Mouse (Mus musculus) midbrain, embryonic 15.5 days (tissue): ENCODE measurements around the gene Ctdspl2. TPM values are rescaled to one million over a fixed set of nuclear protein-coding genes. Genes with fewer than 3 reads are reported as not detected.
"Not testable (repeated sequence)": the region's sequence is repeated elsewhere in the genome, so short reads cannot be mapped to it uniquely, and the experiment has no call there.

Experiments used
- ATAC-seq: fragments of 200-750 bp; cut with Nextera tagmentation; replicated peaks from 2 replicates; pipeline ENCODE4 v1.8.0; 2017; ENCODE audit warnings: moderate TSS enrichment
- H3K27ac ChIP-seq: fragments of 300-500 bp; sonication (generic); 2 replicates; pipeline ENCODE4 v1.5.1; 2015; ENCODE audit warnings: mild to moderate bottlenecking, inconsistent platforms
- H3K27me3 ChIP-seq: fragments of 300-500 bp; sonication (generic); replicated peaks from 2 replicates; pipeline ENCODE4 v1.6.1; 2015; ENCODE audit warnings: inconsistent platforms
- H3K36me3 ChIP-seq: fragments of 300-500 bp; sonication (generic); replicated peaks from 2 replicates; pipeline ENCODE4 v1.6.1; 2015; ENCODE audit warnings: inconsistent platforms
- H3K4me1 ChIP-seq: fragments of 300-500 bp; sonication (generic); 2 replicates; pipeline ENCODE4 v1.6.1; 2015; ENCODE audit warnings: inconsistent platforms
- H3K4me2 ChIP-seq: fragments of 300-500 bp; sonication (generic); 2 replicates; pipeline ENCODE4 v1.6.1; 2015; ENCODE audit warnings: inconsistent platforms, mild to moderate bottlenecking, moderate library complexity
- H3K4me3 ChIP-seq: fragments of 300-500 bp; sonication (generic); 2 replicates; pipeline ENCODE4 v1.5.1; 2015; ENCODE audit warnings: mild to moderate bottlenecking, inconsistent platforms
- H3K9ac ChIP-seq: fragments of 300-500 bp; sonication (generic); 2 replicates; pipeline ENCODE4 v1.6.1; 2015; ENCODE audit warnings: mild to moderate bottlenecking, inconsistent platforms
- H3K9me3 ChIP-seq: fragments of 300-500 bp; sonication (generic); 2 replicates; pipeline ENCODE4 v1.6.1; 2016; ENCODE audit warnings: inconsistent platforms
- WGBS: fragments of 180-500 bp; shearing (Covaris S2); methylation state at CpG from one replicate; pipeline ENCODE4 v1.1.7; 2015; ENCODE audit warnings: mixed read lengths; 5-methylcytosine and 5-hydroxymethylcytosine counted together
- polyA plus RNA-seq: library from polyadenylated mRNA; unstranded; fragments of >200 nt; fragmentation: Nextera tagmentation; extraction: Ambion mirVana; gene quantifications from 2 replicates; pipeline ENCODE4 v1.2.1, GENCODE M21; 2015

Gene Ctdspl2
- 34.3 and 37.4 TPM in 2 replicates for polyA plus RNA-seq

DNA sequence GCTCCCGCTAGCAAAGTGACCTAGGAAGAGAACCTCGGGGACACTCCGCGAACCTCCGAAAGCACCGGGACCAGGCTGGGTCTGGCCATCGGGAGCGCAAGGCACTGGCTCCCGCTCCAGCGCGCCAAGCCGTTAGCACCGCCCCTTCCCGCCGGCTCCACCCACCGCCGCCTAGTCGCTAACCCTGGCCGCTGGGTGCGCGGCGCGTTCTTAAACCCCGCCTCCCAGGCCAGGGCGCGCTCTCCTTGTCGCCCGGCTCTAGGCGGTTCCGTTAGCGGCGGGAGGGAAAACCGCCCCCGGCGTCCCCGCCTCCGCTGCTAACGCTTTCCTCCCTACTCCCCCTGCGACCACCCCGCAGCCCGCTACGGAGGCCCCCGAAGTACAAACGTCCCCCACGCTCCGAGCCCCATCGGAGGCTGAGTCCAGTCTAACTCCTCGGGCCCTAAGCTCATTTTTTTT is at the start of gene Ctdspl2, which contains the start of gene Mageb3:
TSS of gene Ctdspl2 (plus strand) at position 237 of the 459 bp plus-strand sequence.
TSS of gene Mageb3 (minus strand) at position 328 of the 459 bp plus-strand sequence.
- peak within 1 kb of the TSS; percentile 82 for H3K4me3 ChIP-seq
- peak within 1 kb of the TSS; percentile 93 for H3K27ac ChIP-seq
- under 1% methylated on average over 47 of the region's 48 CpGs for WGBS
- H3K36me3 ChIP-seq, result 0 out of 2 replicates have a peak, but pooled peaks cover 2% of the 10 kb centered on the region
- peak within 1 kb of the TSS; percentile 95 for H3K9ac ChIP-seq
- peaks cover 31% of the 10 kb centered on the region for H3K4me1 ChIP-seq
- H3K9me3 ChIP-seq, result no peaks in the 10 kb centered on the region
- peak; percentile 95 for ATAC-seq
- H3K4me2 ChIP-seq, result peak within 1 kb of the TSS; percentile 81
- H3K27me3 ChIP-seq, result no peaks in the 10 kb centered on the region

DNA sequence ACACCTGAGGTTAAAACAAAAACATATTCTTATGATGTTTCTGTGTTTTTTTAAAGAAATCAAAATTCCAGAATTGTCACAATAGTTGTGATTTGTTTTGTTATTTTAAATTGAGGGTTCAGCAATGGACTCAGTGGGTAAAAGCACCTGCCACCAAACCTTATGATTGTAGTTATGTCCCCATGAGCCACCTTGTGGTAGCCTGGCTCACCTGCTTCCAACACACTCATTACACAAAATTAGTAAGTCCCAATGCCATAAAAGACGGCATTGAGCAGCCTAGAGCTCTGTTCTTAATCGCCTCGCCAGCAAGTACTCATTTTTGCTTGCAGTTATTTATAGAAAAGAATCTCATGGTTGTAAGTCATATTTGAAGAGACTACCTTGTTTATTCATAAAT is 45.8 kb upstream of the Ctdspl2 start:
- Histone ChIP-seq H3K4me1 (no peaks in the 10 kb centered on the region), H3K9ac (no peak overlapping the region), H3K27me3 (no peaks in the 10 kb centered on the region), H3K36me3 (peaks cover 19% of the 10 kb centered on the region; the same call in 1 of the 2 replicates), H3K4me2 (no peak overlapping the region), H3K9me3 (no peaks in the 10 kb centered on the region), H3K27ac (no peak overlapping the region), H3K4me3 (no peak overlapping the region)
- ATAC-seq, result no peak
- 88% methylated on average over 3 of the region's 3 CpGs for WGBS

DNA sequence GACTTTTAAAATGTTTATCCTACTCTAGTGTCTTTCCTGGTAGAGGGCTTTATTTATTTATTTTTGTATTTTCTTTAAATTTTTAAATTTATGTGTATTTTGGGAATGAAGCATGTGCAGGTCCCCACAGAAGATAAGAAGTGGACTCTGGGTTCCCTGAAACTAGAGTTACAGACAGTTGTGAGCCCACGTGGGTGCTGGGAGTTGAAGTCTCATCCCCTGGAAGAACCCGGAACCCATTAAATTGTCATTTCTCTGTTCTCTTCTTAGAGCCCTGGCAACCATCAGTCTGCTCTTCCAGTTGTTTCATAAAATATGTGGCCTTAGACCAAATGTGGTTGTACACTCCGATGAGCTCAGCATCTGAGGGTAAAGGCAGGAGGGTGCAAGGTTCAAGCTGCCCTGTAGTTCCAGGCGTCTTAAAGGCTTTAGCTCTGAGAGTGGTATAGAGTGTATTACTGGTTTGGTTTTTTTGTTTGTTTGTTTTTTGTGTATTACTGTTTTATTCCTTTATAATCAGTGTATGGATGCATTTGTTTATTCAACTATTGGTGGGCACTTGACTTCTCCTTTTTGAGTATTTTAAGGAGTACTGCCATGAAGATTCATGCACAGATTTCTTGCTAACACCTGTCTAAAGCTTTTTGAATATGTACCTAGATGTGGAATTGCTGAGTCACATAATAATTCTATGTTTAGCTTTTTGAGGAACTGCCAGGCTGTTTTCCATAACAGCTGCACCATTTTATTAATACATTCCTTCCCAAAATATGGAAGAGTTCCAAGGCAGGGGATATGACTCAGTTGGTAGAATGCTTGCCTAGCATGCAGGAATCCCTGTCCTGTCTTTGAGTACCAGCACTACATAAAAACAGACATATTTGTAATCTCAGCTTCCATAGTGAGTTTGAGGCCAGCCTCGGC is 39.5 kb upstream of the Ctdspl2 start:
- Histone ChIP-seq H3K36me3 (peaks cover 10% of the 10 kb centered on the region; the same call in 1 of the 2 replicates), H3K4me2 (no peak overlapping the region), H3K27ac (no peak overlapping the region), H3K4me3 (no peak overlapping the region), H3K9ac (no peak overlapping the region), H3K27me3 (no peaks in the 10 kb centered on the region), H3K4me1 (no peaks in the 10 kb centered on the region), H3K9me3 (no peaks in the 10 kb centered on the region)
- no peak for ATAC-seq
- 90% methylated on average over 5 of the region's 5 CpGs for WGBS

DNA sequence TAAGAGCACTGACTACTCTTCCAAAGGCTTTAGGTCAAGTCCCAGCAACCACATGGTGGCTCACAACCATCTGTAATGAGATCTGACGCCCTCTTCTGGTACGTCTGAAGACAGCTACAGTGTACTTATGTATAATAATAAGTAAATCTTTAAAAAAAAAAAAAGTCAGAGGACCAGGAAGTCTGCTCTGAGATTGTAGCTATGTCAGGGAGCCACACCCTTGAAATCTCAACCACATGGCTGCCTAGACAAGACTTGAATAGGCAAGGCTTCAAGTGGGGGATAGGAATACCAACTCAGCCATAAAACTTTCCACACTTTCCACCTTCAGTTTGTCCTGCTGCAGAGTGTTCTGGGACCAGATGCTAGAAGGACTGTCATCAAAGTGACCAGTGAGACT is 18.2 kb upstream of the Ctdspl2 start:
- H3K4me3 ChIP-seq, ATAC-seq, H3K4me2 ChIP-seq, H3K9ac ChIP-seq, H3K9me3 ChIP-seq, H3K4me1 ChIP-seq, H3K27ac ChIP-seq, H3K27me3 ChIP-seq, H3K36me3 ChIP-seq: not testable (repeated sequence)
- 77% methylated on average over 2 of the region's 2 CpGs for WGBS

DNA sequence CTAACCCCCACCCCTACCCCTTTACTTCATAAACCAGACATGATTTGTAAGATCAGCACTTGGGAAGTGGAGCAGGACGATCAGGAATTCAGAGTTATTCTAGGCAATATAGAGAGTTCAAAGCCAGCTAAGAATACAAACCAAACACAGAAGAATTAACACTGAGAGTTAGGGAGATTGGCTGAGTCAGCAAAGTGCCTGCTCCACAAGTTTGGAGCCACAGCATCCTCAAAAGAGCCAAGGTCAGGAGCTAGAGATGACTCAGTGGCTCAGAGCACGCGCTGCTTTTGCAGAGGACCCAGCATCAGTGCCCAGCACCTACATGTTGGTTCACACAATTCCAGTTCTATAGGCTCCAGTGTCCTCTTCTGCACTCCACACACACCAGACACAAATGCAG is 12.4 kb upstream of the Ctdspl2 start:
- Histone ChIP-seq H3K4me2 (no peak overlapping the region), H3K36me3 (no peaks in the 10 kb centered on the region), H3K27me3 (no peaks in the 10 kb centered on the region), H3K9me3 (no peaks in the 10 kb centered on the region), H3K9ac (no peak overlapping the region), H3K27ac (no peak overlapping the region), H3K4me1 (no peaks in the 10 kb centered on the region), H3K4me3 (no peak overlapping the region)
- ATAC-seq, result no peak
- WGBS, result 79% methylated on average over 3 of the region's 3 CpGs

DNA sequence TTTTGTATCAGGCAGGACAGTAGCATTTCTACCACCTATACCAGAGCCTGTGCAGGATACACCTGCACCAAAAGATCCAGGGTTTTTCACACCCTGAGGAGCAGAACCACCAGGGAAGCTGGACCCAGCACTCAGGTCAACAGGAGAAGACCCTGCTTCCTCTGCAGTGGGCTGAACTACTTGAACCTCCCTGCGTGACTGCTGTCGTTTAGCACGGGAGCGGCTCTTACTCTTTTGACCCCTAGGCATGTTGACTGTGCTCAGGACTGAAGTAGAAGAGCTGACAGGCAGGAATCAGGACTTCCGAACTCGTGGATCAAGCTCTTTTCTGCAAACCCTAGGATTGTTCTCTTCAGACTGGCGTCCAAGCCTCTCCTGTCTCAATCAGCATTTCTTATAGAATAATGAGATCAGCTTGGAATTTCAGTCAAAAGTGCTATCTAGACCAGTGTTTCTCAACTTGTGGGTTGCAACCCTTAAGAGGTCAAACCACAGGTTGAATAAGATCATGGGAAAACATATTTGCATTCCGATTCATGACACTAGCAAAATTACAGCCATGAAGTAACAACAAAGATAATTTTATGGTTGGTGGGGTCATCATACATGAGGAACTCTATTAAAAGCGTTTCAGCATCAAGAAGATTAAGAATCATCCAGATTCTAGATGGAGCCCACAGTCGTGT is 687 bp upstream of the Ctdspl2 start:
- peaks cover 31% of the 10 kb centered on the region for H3K4me1 ChIP-seq
- peak overlapping the region; percentile 82 for H3K4me3 ChIP-seq
- no peaks in the 10 kb centered on the region for H3K27me3 ChIP-seq
- no peak for ATAC-seq
- H3K4me2 ChIP-seq, result peak overlapping the region; percentile 81
- H3K36me3 ChIP-seq, result no peaks in the 10 kb centered on the region
- WGBS, result 14% methylated on average over 10 of the region's 10 CpGs
- no peaks in the 10 kb centered on the region for H3K9me3 ChIP-seq
- H3K9ac ChIP-seq, result peak overlapping the region; percentile 95
- H3K27ac ChIP-seq, result peak overlapping the region; percentile 93

DNA sequence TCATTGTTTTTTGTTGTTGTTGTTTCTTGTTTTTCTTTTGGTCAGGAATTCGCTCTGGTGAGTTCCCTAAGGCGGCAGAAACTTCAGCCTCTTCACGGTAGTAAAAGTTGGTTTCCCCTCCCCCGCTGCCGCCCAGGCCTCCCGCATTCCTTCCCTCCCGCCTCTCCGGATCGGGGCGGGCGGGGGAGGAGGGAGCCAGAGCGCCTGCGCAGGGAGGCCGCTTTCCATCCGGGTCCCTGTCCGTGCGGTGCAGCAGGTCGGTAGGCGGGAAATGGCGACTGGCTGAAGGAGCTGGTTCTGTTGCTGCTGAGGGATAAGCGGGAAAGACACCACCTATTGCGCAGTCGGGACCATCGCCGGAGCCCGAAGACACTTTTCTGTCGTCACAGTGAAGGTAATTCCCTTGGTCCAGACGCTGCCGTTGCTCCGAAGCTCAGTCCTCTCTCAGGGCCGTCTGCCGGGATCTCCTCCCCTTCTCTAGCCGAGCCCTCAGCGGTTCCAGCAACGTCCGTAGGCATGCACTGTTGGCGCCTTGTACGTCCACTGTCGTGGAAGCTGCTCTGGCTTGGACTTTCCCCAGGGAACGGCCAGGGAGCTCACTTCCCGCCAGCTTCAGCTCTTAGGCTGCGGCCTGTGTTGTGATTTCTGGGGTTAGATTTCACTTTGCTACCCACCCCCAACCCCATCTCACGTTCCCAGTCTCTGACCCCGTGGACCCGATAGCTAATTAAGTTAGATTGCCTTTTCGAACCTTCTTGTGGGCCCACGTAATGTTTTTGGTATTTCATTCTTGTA is 620 bp downstream of the Ctdspl2 start:
- Histone ChIP-seq H3K9ac (peak overlapping the region; percentile 95), H3K4me1 (peaks cover 31% of the 10 kb centered on the region), H3K4me3 (peak overlapping the region; percentile 82), H3K36me3 (0 out of 2 replicates have a peak, but pooled peaks cover 2% of the 10 kb centered on the region), H3K4me2 (peak overlapping the region; percentile 81), H3K27me3 (no peaks in the 10 kb centered on the region), H3K27ac (peak overlapping the region; percentile 93), H3K9me3 (no peaks in the 10 kb centered on the region)
- 0% methylated on average over 47 of the region's 47 CpGs for WGBS
- ATAC-seq, result peak; percentile 95

DNA sequence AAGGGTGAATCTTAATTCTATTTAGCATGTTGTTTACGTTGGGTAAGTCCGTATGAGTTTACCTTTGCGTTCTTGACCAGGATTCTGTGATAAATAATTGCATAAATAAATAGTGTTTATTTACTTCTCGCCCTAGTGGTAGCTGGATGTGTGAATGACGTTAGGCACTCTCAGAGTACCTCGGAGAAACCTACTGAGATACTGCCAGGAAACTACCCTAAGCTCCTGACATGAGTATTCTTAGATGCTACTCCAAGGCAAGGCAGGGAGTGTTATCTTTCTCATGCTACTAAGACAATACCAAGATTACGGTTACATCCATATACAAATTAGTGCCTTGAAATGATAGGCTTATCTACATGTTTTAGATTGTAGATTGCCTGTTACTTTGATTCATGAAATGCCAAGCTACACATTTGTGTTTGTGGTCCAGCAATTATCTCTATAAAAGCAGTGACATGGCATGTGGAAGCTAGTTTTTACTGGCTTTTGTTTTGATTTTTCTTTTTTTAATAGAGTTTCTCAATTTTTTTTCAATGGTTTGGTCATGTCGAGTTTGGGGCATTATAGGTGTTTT is 1.5 kb downstream of the Ctdspl2 start:
- ATAC-seq, result no peak
- peaks cover 31% of the 10 kb centered on the region for H3K4me1 ChIP-seq
- H3K4me3 ChIP-seq, result peak overlapping the region; percentile 82
- WGBS, result 13% methylated on average over 8 of the region's 8 CpGs
- peak overlapping the region; percentile 93; the same call in 1 of the 2 replicates for H3K27ac ChIP-seq
- peak overlapping the region; percentile 95 for H3K9ac ChIP-seq
- H3K4me2 ChIP-seq, result peak overlapping the region; percentile 81
- H3K27me3 ChIP-seq, result no peaks in the 10 kb centered on the region
- no peaks in the 10 kb centered on the region for H3K9me3 ChIP-seq
- peaks cover 7% of the 10 kb centered on the region; the same call in 1 of the 2 replicates for H3K36me3 ChIP-seq

DNA sequence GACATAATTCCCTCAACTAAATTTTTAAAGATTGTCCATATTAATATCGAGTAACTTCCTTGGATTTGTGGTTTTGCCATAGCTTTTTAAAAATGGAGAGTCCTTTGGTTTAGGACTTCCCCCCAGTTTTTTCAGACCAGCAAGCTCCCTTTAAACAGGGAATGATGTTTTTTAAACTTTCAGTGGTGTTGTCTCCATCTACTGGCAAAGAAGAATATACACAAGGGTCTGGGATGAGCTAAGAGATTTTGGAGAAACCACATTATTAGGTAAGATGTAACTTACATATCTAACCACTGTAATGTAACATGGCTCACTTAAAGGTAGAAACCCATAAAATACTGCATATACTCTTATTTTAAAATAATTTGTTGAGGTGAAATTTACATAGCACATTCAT is 39.9 kb downstream of the Ctdspl2 start:
- H3K27ac ChIP-seq, result no peak overlapping the region
- no peak overlapping the region for H3K4me3 ChIP-seq
- H3K27me3 ChIP-seq, result no peaks in the 10 kb centered on the region
- H3K4me2 ChIP-seq, result no peak overlapping the region
- ATAC-seq, result no peak
- H3K9ac ChIP-seq, result no peak overlapping the region
- no peaks in the 10 kb centered on the region for H3K4me1 ChIP-seq
- WGBS, result 88% methylated on average over 1 of the region's 1 CpGs
- H3K36me3 ChIP-seq, result peaks cover 14% of the 10 kb centered on the region
- no peaks in the 10 kb centered on the region for H3K9me3 ChIP-seq

DNA sequence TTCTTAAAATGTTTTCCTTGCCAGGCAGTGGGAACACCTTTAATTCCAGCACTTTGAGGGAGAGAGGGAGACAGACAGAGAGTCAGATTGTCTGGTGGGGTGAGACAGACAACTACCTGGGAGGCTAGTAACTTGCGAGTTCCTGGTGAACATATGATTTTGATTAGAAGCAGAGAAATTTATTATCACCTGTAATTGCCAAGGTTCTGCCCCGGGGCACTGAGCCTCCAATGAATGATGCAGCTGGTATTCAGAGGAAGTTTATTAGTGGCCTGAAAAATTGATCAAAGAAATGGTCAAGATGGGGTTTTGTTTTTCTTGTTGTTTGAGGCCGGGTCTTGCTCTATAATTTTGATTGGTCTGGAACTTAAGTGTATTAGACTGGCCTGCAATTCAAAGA is 53.0 kb downstream of the Ctdspl2 start:
- Histone ChIP-seq H3K9me3 (no peaks in the 10 kb centered on the region), H3K4me3 (no peak overlapping the region), H3K27me3 (no peaks in the 10 kb centered on the region), H3K4me1 (no peaks in the 10 kb centered on the region), H3K4me2 (no peak overlapping the region), H3K9ac (no peak overlapping the region), H3K27ac (no peak overlapping the region), H3K36me3 (no peaks in the 10 kb centered on the region)
- no peak for ATAC-seq
- WGBS, result 95% methylated on average over 3 of the region's 3 CpGs

DNA sequence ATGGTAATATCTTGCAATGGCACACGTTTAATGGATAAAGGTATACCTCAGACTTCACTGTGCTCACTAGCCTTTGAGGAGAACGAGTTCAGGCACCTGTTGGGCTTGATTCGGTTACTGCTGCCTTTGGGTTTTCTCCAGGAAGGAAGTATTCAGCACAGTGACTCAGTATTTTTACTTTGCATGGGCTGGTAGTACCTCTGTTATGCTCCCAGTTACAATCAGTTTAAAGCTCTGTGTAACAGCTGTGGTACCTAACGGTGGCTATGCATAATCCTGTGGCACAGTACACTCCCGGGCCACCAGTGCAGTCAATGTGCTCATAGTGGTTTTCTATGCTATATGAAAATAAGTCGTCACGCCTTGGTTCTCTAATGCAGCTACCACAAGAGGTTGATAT is 55.6 kb downstream of the Ctdspl2 start:
- 89% methylated on average over 7 of the region's 7 CpGs for WGBS
- H3K27me3 ChIP-seq, result no peaks in the 10 kb centered on the region
- H3K9ac ChIP-seq, result no peak overlapping the region
- H3K27ac ChIP-seq, result no peak overlapping the region
- no peaks in the 10 kb centered on the region for H3K36me3 ChIP-seq
- no peak for ATAC-seq
- H3K9me3 ChIP-seq, result no peaks in the 10 kb centered on the region
- no peak overlapping the region for H3K4me2 ChIP-seq
- H3K4me3 ChIP-seq, result no peak overlapping the region
- no peaks in the 10 kb centered on the region for H3K4me1 ChIP-seq
